Mouse (Mus musculus) liver, embryonic 12.5 days (tissue): ENCODE data around the gene Arhgap24. TPM values are rescaled to one million over a fixed set of nuclear protein-coding genes. Genes with fewer than 3 reads are reported as not detected.

ENCODE experiments used
- ATAC-seq: fragments of 200-750 bp; cut with Nextera tagmentation; 2 replicates; pipeline ENCODE4 v1.8.0; 2017; ENCODE audit warnings: moderate number of reproducible peaks, mild to moderate bottlenecking, moderate library complexity
- H3K27ac ChIP-seq: fragments of 300-500 bp; sonication (generic); 2 replicates; pipeline ENCODE4 v1.5.1; 2016; ENCODE audit warnings: mild to moderate bottlenecking
- H3K27me3 ChIP-seq: fragments of 300-500 bp; sonication (generic); replicated peaks from 2 replicates; pipeline ENCODE4 v1.6.1; 2016; ENCODE audit warnings: mild to moderate bottlenecking, moderate library complexity
- H3K36me3 ChIP-seq: fragments of 300-500 bp; sonication (generic); 2 replicates; pipeline ENCODE4 v1.6.1; 2016; ENCODE audit warnings: mild to moderate bottlenecking, moderate library complexity
- H3K4me1 ChIP-seq: fragments of 300-500 bp; sonication (generic); 2 replicates; pipeline ENCODE4 v1.6.1; 2016
- H3K4me2 ChIP-seq: fragments of 300-500 bp; sonication (generic); 2 replicates; pipeline ENCODE4 v1.6.1; 2016; ENCODE audit warnings: mild to moderate bottlenecking, moderate library complexity
- H3K4me3 ChIP-seq: fragments of 300-500 bp; sonication (generic); 2 replicates; pipeline ENCODE4 v1.5.1; 2016; ENCODE audit warnings: mild to moderate bottlenecking, moderate library complexity
- H3K9ac ChIP-seq: fragments of 300-500 bp; sonication (generic); 2 replicates; pipeline ENCODE4 v1.6.1; 2016; ENCODE audit warnings: mild to moderate bottlenecking, moderate library complexity
- H3K9me3 ChIP-seq: fragments of 300-500 bp; sonication (generic); replicated peaks from 2 replicates; pipeline ENCODE4 v1.6.1; 2016; ENCODE audit warnings: mild to moderate bottlenecking, moderate library complexity
- WGBS: fragments of 180-500 bp; shearing (Covaris S2); methylation state at CpG from one replicate; pipeline ENCODE4 v1.1.7; 2016; ENCODE audit not compliant: insufficient replicate concordance; 5-methylcytosine and 5-hydroxymethylcytosine counted together
- polyA plus RNA-seq: library from polyadenylated mRNA; unstranded; fragments of >200 nt; fragmentation: Nextera tagmentation; extraction: Ambion mirVana; gene quantifications from 2 replicates; pipeline ENCODE4 v1.2.1, GENCODE M21; 2016

Gene Arhgap24
- polyA plus RNA-seq, 1 experiment from 2014 or later: 3.4 TPM

DNA sequence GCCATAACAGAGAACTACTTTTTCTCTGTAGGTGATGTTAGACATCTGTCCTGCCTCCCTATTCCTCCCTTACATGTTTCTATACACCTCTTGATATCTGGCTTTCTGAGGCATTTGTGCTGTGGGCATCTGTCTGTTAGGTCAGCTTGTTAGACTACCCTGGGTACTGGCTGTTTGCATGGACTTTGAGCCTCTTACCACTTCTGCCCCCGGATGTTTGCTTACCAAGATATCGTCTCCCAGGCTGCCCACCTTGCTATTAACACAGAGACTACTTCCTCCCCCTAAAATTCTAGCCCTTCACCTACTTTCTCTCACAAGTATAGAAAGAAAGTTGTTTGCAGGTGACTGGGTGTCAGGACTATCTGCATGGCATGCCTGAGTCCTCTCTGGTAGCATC is 15.8 kb upstream of the Arhgap24 start:
- no peak for ATAC-seq
- no peaks in the 10 kb centered on the region for H3K9me3 ChIP-seq
- no peak overlapping the region for H3K9ac ChIP-seq
- no peaks in the 10 kb centered on the region for H3K27me3 ChIP-seq
- no peak overlapping the region for H3K4me3 ChIP-seq
- H3K27ac ChIP-seq: no peak overlapping the region
- WGBS: 46% methylated on average over 2 of the region's 2 CpGs
- H3K4me2 ChIP-seq: no peak overlapping the region
- H3K4me1 ChIP-seq: no peaks in the 10 kb centered on the region
- H3K36me3 ChIP-seq: no peaks in the 10 kb centered on the region

GRCm38 (mm10) chr5:102468292-102468691 is 12.9 kb upstream of the Arhgap24 start:
- no peak overlapping the region for H3K4me2 ChIP-seq
- H3K4me1 ChIP-seq: no peaks in the 10 kb centered on the region
- H3K9ac ChIP-seq: no peak overlapping the region
- no peaks in the 10 kb centered on the region for H3K9me3 ChIP-seq
- ATAC-seq: no peak
- H3K27ac ChIP-seq: no peak overlapping the region
- 73% methylated on average over 3 of the region's 3 CpGs for WGBS
- H3K27me3 ChIP-seq: no peaks in the 10 kb centered on the region
- no peaks in the 10 kb centered on the region for H3K36me3 ChIP-seq
- no peak overlapping the region for H3K4me3 ChIP-seq

- WGBS: 62% methylated on average over 2 of the region's 2 CpGs
- Histone ChIP-seq H3K27ac (no peak overlapping the region), H3K27me3 (no peaks in the 10 kb centered on the region), H3K36me3 (no peaks in the 10 kb centered on the region), H3K9ac (no peak overlapping the region), H3K4me1 (no peaks in the 10 kb centered on the region), H3K4me2 (no peak overlapping the region), H3K4me3 (no peak overlapping the region), H3K9me3 (no peaks in the 10 kb centered on the region)
- no peak for ATAC-seq
Measured at GRCm38 (mm10) chr5:102470284-102470683, 10.9 kb upstream of the Arhgap24 start.

DNA sequence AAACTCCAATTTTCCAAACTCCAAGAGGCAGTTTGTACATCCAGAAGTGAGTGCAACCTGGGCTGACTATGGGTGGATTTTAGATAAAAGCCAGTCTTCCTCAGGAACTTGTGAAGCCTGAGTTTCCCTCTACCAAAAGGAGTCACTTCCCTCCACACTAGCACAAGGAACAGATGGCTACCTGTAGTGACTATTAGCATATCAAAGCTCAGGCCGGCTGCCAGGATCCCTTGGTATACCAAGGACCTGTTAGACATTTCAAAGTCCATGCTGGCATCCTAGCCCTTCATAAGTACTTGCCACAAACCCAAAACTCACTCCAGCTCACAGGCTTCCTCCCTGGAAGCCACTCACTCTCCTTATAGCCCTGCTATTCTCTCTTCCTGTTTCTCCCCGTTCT is 3.1 kb upstream of the Arhgap24 start:
- no peak overlapping the region for H3K4me3 ChIP-seq
- H3K4me2 ChIP-seq: no peak overlapping the region
- peaks cover 14% of the 10 kb centered on the region for H3K27me3 ChIP-seq
- no peak overlapping the region for H3K27ac ChIP-seq
- 0 out of 2 replicates have a peak, but pooled peaks cover 3% of the 10 kb centered on the region for H3K4me1 ChIP-seq
- 0% methylated on average over 2 of the region's 2 CpGs for WGBS
- no peak for ATAC-seq
- H3K9ac ChIP-seq: no peak overlapping the region
- no peaks in the 10 kb centered on the region for H3K9me3 ChIP-seq
- H3K36me3 ChIP-seq: no peaks in the 10 kb centered on the region

DNA sequence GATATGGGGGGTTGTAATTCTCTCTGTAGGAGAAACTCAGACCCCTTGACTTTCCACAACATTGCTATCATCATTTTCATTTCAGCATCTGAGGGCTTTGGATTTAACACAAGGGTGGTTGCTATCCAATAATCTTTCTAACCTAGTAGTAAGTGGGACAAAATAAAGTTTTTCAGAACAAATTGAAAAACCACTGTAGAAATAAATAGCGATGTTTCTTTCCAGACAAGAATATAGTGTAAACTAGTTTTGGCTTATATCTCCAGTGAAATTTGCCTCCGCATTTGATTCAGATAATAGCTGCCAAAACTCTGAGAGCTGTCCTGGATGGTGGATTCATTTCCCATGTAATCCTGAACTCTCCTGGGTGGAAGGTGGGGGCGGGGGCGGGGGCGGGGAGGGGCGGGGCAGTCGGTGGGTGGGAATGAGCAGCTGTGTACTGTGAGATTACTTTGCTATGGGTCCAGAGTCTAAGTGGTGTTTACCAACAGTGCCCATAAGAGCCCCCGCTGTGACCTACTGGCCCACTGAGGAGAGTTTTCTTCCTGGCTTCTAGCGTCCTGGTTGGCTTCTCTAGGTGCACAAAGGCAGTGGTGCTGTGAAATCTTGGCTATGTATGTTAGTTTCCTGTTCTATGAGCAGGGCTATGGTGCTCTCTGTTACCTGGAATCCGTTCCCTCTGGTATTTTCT is 2.2 kb downstream of the Arhgap24 start:
- Histone ChIP-seq H3K4me2 (no peak overlapping the region), H3K27ac (no peak overlapping the region), H3K27me3 (peaks cover 14% of the 10 kb centered on the region), H3K36me3 (no peaks in the 10 kb centered on the region), H3K4me3 (no peak overlapping the region), H3K9me3 (no peaks in the 10 kb centered on the region), H3K4me1 (0 out of 2 replicates have a peak, but pooled peaks cover 3% of the 10 kb centered on the region), H3K9ac (no peak overlapping the region)
- peak; percentile 67; the same call in 1 of the 2 replicates for ATAC-seq
- 52% methylated on average over 10 of the region's 10 CpGs for WGBS

DNA sequence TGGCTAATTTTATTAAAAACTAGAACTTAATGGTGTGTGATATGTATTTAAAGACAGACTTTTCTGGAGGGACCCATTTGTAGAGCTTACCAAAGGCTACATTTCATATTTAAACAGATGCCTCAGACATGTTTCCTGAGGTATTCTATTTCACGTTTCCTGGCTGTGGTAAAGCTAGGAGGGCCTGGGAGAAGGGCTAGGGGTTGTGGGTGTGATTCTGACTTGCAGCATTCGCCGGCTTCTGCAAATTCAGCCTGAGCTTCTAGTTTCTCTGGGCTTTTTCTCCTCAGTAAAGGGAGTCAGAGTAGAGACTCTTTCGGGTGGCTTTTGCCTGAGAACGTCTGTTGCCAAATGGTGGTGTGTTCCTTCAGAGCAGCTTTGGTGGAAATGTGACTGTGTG is 10.4 kb downstream of the Arhgap24 start:
- Histone ChIP-seq H3K4me3 (no peak overlapping the region), H3K4me1 (no peaks in the 10 kb centered on the region), H3K4me2 (no peak overlapping the region), H3K9me3 (no peaks in the 10 kb centered on the region), H3K27me3 (no peaks in the 10 kb centered on the region), H3K27ac (no peak overlapping the region), H3K9ac (no peak overlapping the region), H3K36me3 (no peaks in the 10 kb centered on the region)
- 24% methylated on average over 5 of the region's 5 CpGs for WGBS
- ATAC-seq: no peak

GRCm38 (mm10) chr5:102492152-102492551 is 11.0 kb downstream of the Arhgap24 start:
- no peak for ATAC-seq
- Histone ChIP-seq H3K9me3 (no peaks in the 10 kb centered on the region), H3K4me2 (no peak overlapping the region), H3K36me3 (no peaks in the 10 kb centered on the region), H3K4me1 (no peaks in the 10 kb centered on the region), H3K27ac (no peak overlapping the region), H3K27me3 (no peaks in the 10 kb centered on the region), H3K4me3 (no peak overlapping the region), H3K9ac (no peak overlapping the region)
- WGBS: 75% methylated on average over 9 of the region's 9 CpGs

- H3K27me3 ChIP-seq: no peaks in the 10 kb centered on the region
- ATAC-seq: no peak
- H3K4me1 ChIP-seq: no peaks in the 10 kb centered on the region
- WGBS: 39% methylated on average over 6 of the region's 6 CpGs
- H3K27ac ChIP-seq: no peak overlapping the region
- H3K9me3 ChIP-seq: no peaks in the 10 kb centered on the region
- H3K9ac ChIP-seq: no peak overlapping the region
- no peak overlapping the region for H3K4me2 ChIP-seq
- H3K36me3 ChIP-seq: no peaks in the 10 kb centered on the region
- H3K4me3 ChIP-seq: no peak overlapping the region
Measured at GRCm38 (mm10) chr5:102494827-102495226, 13.6 kb downstream of the Arhgap24 start.

GRCm38 (mm10) chr5:102497205-102497604 is 16.0 kb downstream of the Arhgap24 start:
- no peaks in the 10 kb centered on the region for H3K4me1 ChIP-seq
- H3K4me2 ChIP-seq: no peak overlapping the region
- ATAC-seq: no peak
- H3K36me3 ChIP-seq: no peaks in the 10 kb centered on the region
- no peak overlapping the region for H3K4me3 ChIP-seq
- H3K9me3 ChIP-seq: no peaks in the 10 kb centered on the region
- no peak overlapping the region for H3K27ac ChIP-seq
- 33% methylated on average over 3 of the region's 3 CpGs for WGBS
- no peaks in the 10 kb centered on the region for H3K27me3 ChIP-seq
- H3K9ac ChIP-seq: no peak overlapping the region

GRCm38 (mm10) chr5:102498747-102499146 is 17.6 kb downstream of the Arhgap24 start:
- no peaks in the 10 kb centered on the region for H3K27me3 ChIP-seq
- ATAC-seq: no peak
- no peak overlapping the region for H3K27ac ChIP-seq
- H3K9me3 ChIP-seq: no peaks in the 10 kb centered on the region
- H3K9ac ChIP-seq: no peak overlapping the region
- H3K36me3 ChIP-seq: no peaks in the 10 kb centered on the region
- no peak overlapping the region for H3K4me3 ChIP-seq
- H3K4me2 ChIP-seq: no peak overlapping the region
- H3K4me1 ChIP-seq: no peaks in the 10 kb centered on the region
- 23% methylated on average over 5 of the region's 5 CpGs for WGBS

GRCm38 (mm10) chr5:102502333-102502732 is 21.1 kb downstream of the Arhgap24 start:
- Histone ChIP-seq H3K4me1 (no peaks in the 10 kb centered on the region), H3K36me3 (no peaks in the 10 kb centered on the region), H3K27ac (no peak overlapping the region), H3K4me2 (no peak overlapping the region), H3K9ac (no peak overlapping the region), H3K4me3 (no peak overlapping the region), H3K27me3 (no peaks in the 10 kb centered on the region), H3K9me3 (no peaks in the 10 kb centered on the region)
- 27% methylated on average over 2 of the region's 2 CpGs for WGBS
- ATAC-seq: no peak

GRCm38 (mm10) chr5:102503066-102503465 is 21.9 kb downstream of the Arhgap24 start:
- Histone ChIP-seq H3K9me3 (no peaks in the 10 kb centered on the region), H3K4me1 (no peaks in the 10 kb centered on the region), H3K9ac (no peak overlapping the region), H3K4me3 (no peak overlapping the region), H3K27me3 (no peaks in the 10 kb centered on the region), H3K36me3 (no peaks in the 10 kb centered on the region), H3K4me2 (no peak overlapping the region), H3K27ac (no peak overlapping the region)
- ATAC-seq: no peak
- WGBS: 40% methylated on average over 3 of the region's 3 CpGs

GRCm38 (mm10) chr5:102503868-102504267 is 22.7 kb downstream of the Arhgap24 start:
- no peak overlapping the region for H3K4me3 ChIP-seq
- no peak overlapping the region for H3K27ac ChIP-seq
- WGBS: 64% methylated on average over 2 of the region's 2 CpGs
- no peaks in the 10 kb centered on the region for H3K36me3 ChIP-seq
- no peak for ATAC-seq
- H3K9ac ChIP-seq: no peak overlapping the region
- no peak overlapping the region for H3K4me2 ChIP-seq
- no peaks in the 10 kb centered on the region for H3K9me3 ChIP-seq
- no peaks in the 10 kb centered on the region for H3K27me3 ChIP-seq
- no peaks in the 10 kb centered on the region for H3K4me1 ChIP-seq
